16 mouse cellular contexts compared by ENCODE assay signal in the genomic region with DNA sequence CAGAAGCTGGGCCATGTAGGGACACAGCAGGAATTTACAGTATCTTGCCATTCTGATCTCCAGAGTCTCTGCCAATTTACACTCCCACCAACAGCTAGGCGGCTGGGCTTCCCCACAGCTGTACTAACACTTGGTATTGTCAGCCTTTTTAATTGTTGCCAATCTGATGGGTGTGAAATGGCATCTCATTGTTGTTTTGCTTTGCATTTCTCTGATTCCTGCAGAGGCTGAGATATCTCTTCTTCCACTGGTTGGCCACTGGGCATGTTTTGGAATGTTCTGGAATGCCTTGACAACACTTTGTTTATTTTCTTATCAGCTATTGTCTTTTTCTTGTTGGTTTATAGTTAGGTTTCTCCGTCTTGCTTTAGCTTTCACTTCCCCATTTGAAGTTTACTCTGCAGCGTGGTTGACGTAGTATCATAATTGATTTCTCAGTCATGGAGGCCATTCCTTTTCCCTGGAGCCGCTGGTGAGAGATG. TPM values are rescaled to one million over a fixed set of nuclear protein-coding genes. Genes with fewer than 3 reads are reported as not detected.
DNase-seq lines count a peak whose midpoint lies in the region; ATAC-seq lines count a peak whose summit lies in the region.
"Had no signal": no experiment of that assay in that cellular context is flagged by ENCODE, and none has a peak within 500 bp of the region (broad histone marks: within the 10 kb centered on the region; RNA-seq: fewer than 3 reads in every experiment).

No protein-coding gene starts in this region.

- no peak overlapping the region for H3K4me2 ChIP-seq in hindbrain, embryonic 16.5 days (ENCODE audit: low read length)
- H3K4me2 ChIP-seq: liver, embryonic 15.5 days; midbrain, embryonic 13.5 days had no signal

- H3K9me3 ChIP-seq in hindbrain, embryonic 10.5 days, result no peaks in the 10 kb centered on the region
- no peaks in the 10 kb centered on the region for H3K9me3 ChIP-seq in hindbrain, embryonic 16.5 days (ENCODE audit: control insufficient read depth, low read length)
- H3K9me3 ChIP-seq: liver, embryonic 15.5 days; midbrain, embryonic 13.5 days had no signal

- H3K9ac ChIP-seq in hindbrain, embryonic 16.5 days (ENCODE audit: low read depth, low read length), result no peak overlapping the region
- H3K9ac ChIP-seq: forebrain, postnatal 0 days; liver, embryonic 15.5 days; midbrain, embryonic 13.5 days had no signal

- no peak for ATAC-seq in hindbrain, embryonic 16.5 days
- ATAC-seq in neutrophil, adult 5-6 weeks (ENCODE audit: extremely low read depth, insufficient number of reproducible peaks, low FRiP score, poor library complexity, severe bottlenecking), result peak; percentile 40; the same call in 1 of the 2 replicates
- ATAC-seq: CD4-positive, CD25-positive, alpha-beta regulatory T cell, adult 4 months; forebrain, postnatal 0 days; midbrain, embryonic 13.5 days had no signal

- peaks cover 66% of the 10 kb centered on the region for H3K4me1 ChIP-seq in hindbrain, embryonic 10.5 days (replicated peaks)
- H3K4me1 ChIP-seq in hindbrain, embryonic 16.5 days (ENCODE audit: control insufficient read depth, insufficient read depth, low read depth, low read length), result peaks cover 3% of the 10 kb centered on the region; the same call in 1 of the 2 replicates

- 41% methylated on average over 5 of the region's 5 CpGs for WGBS in hindbrain, embryonic 10.5 days
- 35% methylated on average over 5 of the region's 5 CpGs for WGBS in hindbrain, embryonic 16.5 days

- H3K27me3 ChIP-seq in hindbrain, embryonic 10.5 days (ENCODE audit: insufficient read depth, poor library complexity, severe bottlenecking), result no peaks in the 10 kb centered on the region
- H3K27me3 ChIP-seq in hindbrain, embryonic 16.5 days (replicated peaks; ENCODE audit: control insufficient read depth, insufficient read depth, low read length), result no peaks in the 10 kb centered on the region
- H3K27me3 ChIP-seq: liver, embryonic 15.5 days; midbrain, embryonic 13.5 days had no signal

- DNase-seq in hindbrain, embryonic 10.5 days (ENCODE audit: low spot score), result no peak
- peak; percentile 43 for DNase-seq in lung, postnatal 36 days
- no peak for DNase-seq in lung, postnatal 4 days
- DNase-seq in adipocyte (ENCODE audit: low spot score), result peak; percentile 60
- no peak for DNase-seq in urinary bladder, postnatal 14 days (ENCODE audit: low spot score)
- DNase-seq: cerebellum, adult 2 months; forebrain, postnatal 0 days; gastrocnemius, postnatal 14 days; thymus, postnatal 4 days had no signal

- H3K27ac ChIP-seq in hindbrain, embryonic 10.5 days, result 0 out of 2 replicates have a peak overlapping the region, but pooled peaks have one; percentile 66
- no peak overlapping the region for H3K27ac ChIP-seq in hindbrain, embryonic 16.5 days (ENCODE audit: low read depth, low read length)
- H3K27ac ChIP-seq: liver, embryonic 15.5 days; midbrain, embryonic 13.5 days had no signal

- H3K36me3 ChIP-seq in hindbrain, embryonic 10.5 days, result 0 out of 2 replicates have a peak, but pooled peaks cover 2% of the 10 kb centered on the region
- peaks cover 13% of the 10 kb centered on the region; the same call in 1 of the 2 replicates for H3K36me3 ChIP-seq in hindbrain, embryonic 16.5 days (ENCODE audit: control insufficient read depth, insufficient read depth, low read length)

- no peak overlapping the region for H3K4me3 ChIP-seq in hindbrain, embryonic 10.5 days
- H3K4me3 ChIP-seq in hindbrain, embryonic 16.5 days (ENCODE audit: low read length), result no peak overlapping the region
- H3K4me3 ChIP-seq: liver, embryonic 15.5 days; midbrain, embryonic 13.5 days had no signal

RNA-seq across cellular contexts. Expression of a gene that starts 20.4 kb away (rescaled TPM):
- polyA plus RNA-seq in hindbrain, embryonic 10.5 days (2016; fragmentation: Nextera tagmentation; extraction: Ambion mirVana), result 148 and 215 TPM in 2 replicates
- polyA plus RNA-seq in hindbrain, embryonic 16.5 days (2015; fragmentation: Nextera tagmentation; extraction: Ambion mirVana), result 54.2 and 63.0 TPM in 2 replicates
- 57.1 and 73.4 TPM in 2 replicates for total RNA-seq in neutrophil, adult 5-6 weeks (2017)

RNA-seq across cellular contexts. Expression of a gene that starts 26.2 kb away (rescaled TPM):
- not detected in 2 replicates for polyA plus RNA-seq in hindbrain, embryonic 10.5 days (2016; fragmentation: Nextera tagmentation; extraction: Ambion mirVana)
- polyA plus RNA-seq in hindbrain, embryonic 16.5 days (2015; fragmentation: Nextera tagmentation; extraction: Ambion mirVana), result not detected in 2 replicates
- not detected in 2 replicates for total RNA-seq in neutrophil, adult 5-6 weeks (2017)
- total RNA-seq: forebrain, postnatal 0 days; heart, postnatal 10 days had no signal
- polyA plus RNA-seq: CD4-positive, CD25-positive, alpha-beta regulatory T cell, adult 4 months; forebrain, postnatal 0 days; limb, embryonic 11.5 days; midbrain, embryonic 13.5 days had no signal

RNA-seq across cellular contexts. Expression of a gene that starts 28.2 kb away (rescaled TPM):
- 4.0 and 5.5 TPM in 2 replicates for polyA plus RNA-seq in hindbrain, embryonic 10.5 days (2016; fragmentation: Nextera tagmentation; extraction: Ambion mirVana)
- 6.0 and 8.2 TPM in 2 replicates for polyA plus RNA-seq in hindbrain, embryonic 16.5 days (2015; fragmentation: Nextera tagmentation; extraction: Ambion mirVana)
- total RNA-seq in neutrophil, adult 5-6 weeks (2017), result 15.7 and 19.3 TPM in 2 replicates
- polyA plus RNA-seq: CD4-positive, CD25-positive, alpha-beta regulatory T cell, adult 4 months had no signal

RNA-seq across cellular contexts. Expression of a gene that starts 50.0 kb away (rescaled TPM):
- 10.7 and 22.8 TPM in 2 replicates for polyA plus RNA-seq in hindbrain, embryonic 10.5 days (2016; fragmentation: Nextera tagmentation; extraction: Ambion mirVana)
- 12.3 and 12.4 TPM in 2 replicates for polyA plus RNA-seq in hindbrain, embryonic 16.5 days (2015; fragmentation: Nextera tagmentation; extraction: Ambion mirVana)
- total RNA-seq in neutrophil, adult 5-6 weeks (2017), result not detected in 2 replicates

Comparison
In these comparisons a context has a peak if more than half of its experiments do, and no peak if none do; other contexts are left out.
1. DNase-seq: peak in lung, postnatal 36 days (single experiment) and adipocyte (single experiment); none in hindbrain, embryonic 10.5 days (single experiment), lung, postnatal 4 days (0 of 2) and urinary bladder, postnatal 14 days (single experiment).